Mouse (Mus musculus) brain, embryonic 14.5 days (tissue): ENCODE measurements around the gene 6030452D12Rik.

ENCODE experiments used
- CTCF ChIP-seq: fragments of 200-500 bp; IDR thresholded peaks from 2 replicates; pipeline ENCODE4 v1.5.1; 2012; ENCODE audit warnings: inconsistent platforms, mild to moderate bottlenecking, moderate library complexity, borderline replicate concordance; ENCODE audit not compliant: insufficient read depth, insufficient read length; ENCODE audit errors: extremely low read depth
- POLR2A ChIP-seq: fragments of 200-500 bp; IDR thresholded peaks from 2 replicates; pipeline ENCODE4 v1.6.1; 2012; ENCODE audit warnings: mild to moderate bottlenecking, inconsistent platforms, borderline replicate concordance; ENCODE audit not compliant: poor library complexity, insufficient read depth, insufficient read length, severe bottlenecking; ENCODE audit errors: extremely low read depth

DNA sequence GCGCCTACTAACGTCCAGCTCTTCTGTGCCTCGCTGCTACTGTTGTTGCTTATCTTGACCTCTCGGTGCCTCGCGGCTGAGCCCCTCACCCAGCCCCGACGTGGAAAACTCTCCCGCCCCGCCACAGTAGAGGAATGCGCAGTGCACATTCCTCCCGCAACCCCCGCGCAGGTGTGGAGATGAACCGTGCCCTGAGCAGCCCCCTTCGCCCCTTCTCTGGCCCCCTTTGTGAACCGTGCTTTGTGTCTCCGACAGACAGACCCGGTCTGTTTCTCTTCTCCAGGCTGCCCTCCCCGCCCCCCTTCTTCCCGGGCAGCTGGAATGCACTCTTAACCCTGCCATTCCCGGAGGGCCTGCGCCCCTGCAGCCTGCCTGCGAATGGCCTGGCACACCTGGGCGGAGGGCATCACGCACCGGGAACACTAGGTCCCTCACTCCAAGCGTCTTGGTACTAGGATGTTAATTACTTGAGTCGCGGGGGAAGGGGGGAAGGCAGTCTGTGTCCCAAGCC, 11.3 kb downstream of the 6030452D12Rik start:
- TF ChIP-seq CTCF (no peak), POLR2A (no peak)
